Mouse (Mus musculus) cerebellum, adult 11-12 months (tissue): ENCODE measurements at regions not wholly inside any gene's neighbourhood (a gene's known extent, or its start where the extent isn't known, plus 50 kb on each side); places are given as distances from the start of the nearest gene placed in this dataset.

Source experiments
- DNase-seq: peaks from one replicate; pipeline ENCODE4 v3.0.0; 2022

DNA sequence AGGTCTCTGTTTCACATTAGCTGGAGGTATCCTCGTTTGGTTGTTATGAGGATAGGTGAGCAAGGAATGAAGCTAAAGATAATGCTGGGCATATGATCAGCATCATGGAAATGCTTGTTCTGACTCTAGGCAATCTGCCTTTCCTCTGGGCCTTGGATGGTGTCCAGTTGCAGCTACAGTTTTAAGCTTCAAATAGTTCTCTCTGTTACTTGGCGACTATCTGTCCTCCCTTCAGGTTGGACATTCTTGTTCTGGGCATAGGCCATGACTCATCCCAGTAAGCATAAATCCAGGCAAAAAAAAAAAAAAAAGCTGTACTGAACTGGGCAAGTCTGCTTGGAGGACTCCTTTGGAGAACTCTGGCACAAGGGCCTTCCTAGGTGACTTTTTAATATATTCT lies 776.9 kb downstream of the Kcnma1 start:
- no peak for DNase-seq

DNA sequence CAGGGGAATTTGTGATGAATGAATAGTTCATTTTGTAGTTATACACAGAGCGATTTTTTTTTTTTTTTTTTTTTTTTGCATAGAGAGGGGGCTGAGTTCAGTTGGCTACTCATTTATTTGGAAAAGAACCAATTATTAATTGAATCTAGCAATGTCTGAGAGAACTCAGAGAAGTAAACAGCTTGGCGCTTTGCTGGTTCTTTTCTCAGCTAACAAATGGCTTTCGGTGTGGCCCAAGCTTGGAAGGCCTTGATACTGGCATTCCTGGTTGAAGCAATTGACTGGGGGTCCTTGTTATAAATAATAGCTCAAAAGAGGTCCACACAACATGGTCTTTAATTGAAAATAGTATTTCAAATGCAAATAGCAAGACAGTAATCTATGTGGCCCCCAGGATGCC lies 815.6 kb downstream of the Kcnma1 start:
- DNase-seq: no peak

DNA sequence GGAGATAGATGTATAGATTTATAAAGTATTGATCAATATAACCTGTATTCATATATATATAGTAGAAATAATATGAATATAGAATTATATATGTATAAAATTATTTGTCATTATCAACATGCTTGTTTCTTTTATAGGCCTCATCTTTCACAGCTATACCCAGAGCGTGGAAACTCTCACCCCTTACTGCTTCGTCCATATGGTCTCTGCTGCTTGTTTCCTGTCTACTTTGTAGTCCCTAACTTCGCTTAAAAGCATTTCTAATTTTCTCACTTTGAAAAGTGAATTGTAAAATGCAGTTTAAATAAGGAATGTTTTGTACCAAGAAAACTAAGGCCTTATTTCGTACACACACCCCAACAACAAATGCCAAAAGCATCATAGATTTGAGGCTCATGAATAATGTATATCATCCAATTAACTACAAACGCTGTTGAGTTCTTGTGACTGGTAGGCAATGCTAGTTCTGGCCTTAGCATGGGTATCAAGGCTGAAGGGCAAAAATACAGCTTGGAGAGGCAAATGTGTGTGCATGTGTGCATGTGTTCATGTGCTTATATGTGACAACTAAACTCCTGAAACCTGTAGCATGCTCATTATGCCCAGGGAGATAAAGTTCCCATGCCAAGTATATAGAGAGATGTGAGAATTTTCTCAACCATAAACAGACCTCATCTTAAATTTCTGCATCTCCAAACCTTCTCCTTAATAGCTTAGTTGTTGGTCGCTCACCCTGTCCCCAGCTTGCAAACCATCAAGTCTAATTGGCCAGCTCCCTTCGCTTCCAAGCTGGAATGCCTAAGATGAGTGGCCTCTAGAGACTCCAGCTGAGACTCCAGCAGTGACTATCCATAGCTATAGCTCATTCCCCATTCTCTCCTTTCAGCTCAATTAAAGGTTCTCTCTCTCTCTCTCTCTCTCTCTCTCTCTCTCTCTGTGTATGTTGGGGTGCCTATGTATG lies 819.4 kb downstream of the Kcnma1 start:
- DNase-seq: no peak

DNA sequence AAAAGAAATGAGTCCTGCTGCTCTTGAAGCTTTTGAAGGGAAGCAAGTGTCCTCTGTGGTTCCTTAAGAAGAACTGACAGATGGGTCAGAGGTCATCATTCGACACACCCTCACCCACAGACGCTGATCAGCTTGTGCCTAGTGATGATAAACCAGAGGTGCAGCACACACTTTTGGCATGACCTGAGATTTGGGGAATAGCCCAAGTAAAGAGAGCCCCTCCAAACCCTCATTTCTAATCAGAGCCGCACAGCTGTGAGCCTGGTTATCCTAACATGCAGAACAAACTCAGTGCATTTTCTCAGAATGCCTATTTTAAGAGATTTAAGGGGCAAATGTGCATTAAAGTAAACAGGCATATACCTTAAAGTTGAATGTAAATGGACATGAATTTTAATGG lies 821.7 kb downstream of the Kcnma1 start:
- no peak for DNase-seq

DNA sequence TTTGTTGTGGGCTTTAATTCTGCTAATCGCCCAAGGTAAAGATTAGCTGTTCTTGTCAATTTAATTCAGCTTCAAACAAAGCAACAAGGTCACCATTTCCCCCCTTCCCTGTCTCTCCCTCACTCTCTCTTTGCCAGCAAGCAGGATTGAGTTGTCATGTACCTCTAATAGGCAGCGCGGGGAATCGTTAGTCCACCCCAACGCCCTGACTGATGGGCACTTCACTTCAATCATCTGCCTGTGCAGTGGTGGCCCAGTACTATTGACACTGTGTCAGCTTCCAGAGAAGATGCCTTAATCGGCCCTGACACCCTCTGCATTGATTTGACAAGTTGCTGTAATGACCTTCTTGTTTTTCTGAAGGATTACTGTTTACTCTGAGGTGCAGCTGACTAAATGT lies 828.9 kb downstream of the Kcnma1 start:
- no peak for DNase-seq

DNA sequence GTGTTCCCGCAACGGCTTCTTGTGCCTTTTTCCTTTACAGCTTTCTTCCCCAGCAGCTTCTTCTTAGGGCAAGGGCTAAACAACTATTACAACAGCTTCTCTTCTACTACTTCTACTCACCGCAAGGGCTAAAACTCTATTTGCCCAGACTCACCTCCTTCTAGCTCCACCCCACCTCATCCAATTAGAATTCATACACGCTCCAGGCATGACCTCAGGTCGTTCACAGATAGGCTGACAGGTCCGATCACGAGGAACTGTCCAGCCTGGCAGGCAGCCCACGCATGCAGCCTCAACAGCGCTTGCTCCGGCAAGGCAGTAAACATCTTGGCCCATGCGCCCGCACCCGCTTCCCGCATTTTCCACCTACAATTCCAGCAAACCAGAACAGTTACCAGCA lies 844.9 kb downstream of the Kcnma1 start:
- no peak for DNase-seq

DNA sequence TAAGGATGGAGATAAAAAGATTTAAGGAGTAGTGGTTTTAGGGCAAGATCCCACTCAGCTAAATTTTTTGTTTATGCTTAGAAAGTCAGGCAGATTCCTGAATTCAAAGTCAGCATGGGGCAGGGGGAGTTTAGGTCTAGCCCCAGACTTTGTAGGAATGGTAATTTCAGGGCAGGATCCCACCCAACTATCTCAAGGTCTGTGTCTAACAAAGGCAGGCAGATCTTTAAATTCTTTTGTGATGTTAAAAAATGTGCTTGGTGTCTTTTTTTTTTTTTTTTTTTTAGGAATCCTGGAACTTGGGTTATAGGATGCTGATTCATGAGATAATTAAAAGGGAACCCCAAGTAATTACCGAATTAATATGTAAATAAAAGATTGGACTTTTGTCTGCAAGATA lies 853.7 kb downstream of the Kcnma1 start:
- no peak for DNase-seq

DNA sequence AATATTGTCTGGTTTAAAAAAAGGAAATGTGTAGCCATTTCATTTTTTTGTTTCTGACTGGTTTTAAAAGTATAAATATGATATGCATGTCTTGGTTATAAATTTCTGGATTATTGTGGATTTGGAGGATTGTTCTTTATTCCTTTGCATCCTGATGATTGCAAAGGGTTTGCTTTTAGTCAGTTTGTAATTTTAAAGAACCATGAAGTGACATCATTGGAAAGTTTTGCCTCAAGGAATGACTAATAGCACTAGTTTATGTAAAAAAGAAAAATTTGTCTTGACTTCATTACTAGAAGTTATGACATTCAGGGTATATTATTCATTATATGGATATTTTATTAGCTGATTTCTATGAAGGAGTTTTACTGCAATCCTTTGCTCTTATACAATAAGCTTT lies 863.9 kb downstream of the Kcnma1 start:
- no peak for DNase-seq

DNA sequence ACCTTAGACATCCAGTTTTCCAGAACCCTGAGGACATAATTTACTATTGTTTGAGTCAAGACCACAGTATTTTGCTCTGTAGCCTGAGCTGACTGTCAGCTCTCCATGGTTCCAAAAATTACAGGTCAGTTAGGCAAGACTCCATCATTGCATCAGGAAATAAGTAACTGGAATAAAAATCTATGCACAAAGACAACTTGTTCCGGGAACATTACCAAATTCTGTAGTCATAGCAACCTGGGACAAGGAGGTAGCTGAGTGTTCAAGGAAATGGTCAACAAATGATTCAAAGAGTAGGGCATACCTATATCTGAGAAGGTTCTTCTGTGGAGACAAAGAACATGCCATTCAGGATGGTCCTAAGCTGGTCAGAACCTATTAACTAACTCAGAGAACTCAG lies 867.3 kb downstream of the Kcnma1 start:
- no peak for DNase-seq

DNA sequence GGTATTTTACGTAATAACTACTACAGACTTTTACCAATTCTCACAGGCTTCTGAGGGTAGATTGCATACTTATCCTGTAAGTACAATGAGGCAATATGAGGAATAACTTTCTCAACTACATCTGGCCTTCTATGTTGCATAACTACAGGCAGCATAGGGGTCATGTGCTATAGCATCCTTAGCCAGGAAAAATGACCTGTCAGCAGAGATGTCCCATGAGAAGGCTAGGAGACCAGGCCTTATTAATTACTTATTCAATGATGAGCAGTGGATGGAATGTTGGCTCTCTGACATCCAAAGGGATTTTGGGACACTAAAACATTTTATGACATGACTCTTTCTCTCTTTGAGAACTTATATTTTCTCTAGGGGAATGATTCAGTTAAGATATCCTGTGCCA lies 873.9 kb downstream of the Kcnma1 start:
- no peak for DNase-seq

DNA sequence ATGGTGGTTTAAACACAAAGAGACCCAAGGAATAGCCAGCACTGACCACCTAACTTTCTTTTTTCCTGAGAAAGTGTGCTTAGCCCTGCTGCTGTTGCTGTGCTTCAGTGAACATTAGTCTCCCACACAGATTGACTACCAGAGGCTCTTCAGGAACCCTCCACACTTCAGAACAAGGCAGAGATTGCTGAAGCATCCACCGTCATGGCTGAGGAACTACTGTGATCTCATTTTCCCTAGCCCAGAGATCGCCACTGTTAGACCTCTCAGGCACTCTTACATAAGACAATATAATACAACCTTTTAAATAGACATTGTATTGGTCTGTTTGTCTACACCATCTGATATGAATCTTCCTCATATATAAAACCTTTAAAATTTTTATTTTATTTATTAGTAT lies 879.6 kb downstream of the Kcnma1 start:
- no peak for DNase-seq

DNA sequence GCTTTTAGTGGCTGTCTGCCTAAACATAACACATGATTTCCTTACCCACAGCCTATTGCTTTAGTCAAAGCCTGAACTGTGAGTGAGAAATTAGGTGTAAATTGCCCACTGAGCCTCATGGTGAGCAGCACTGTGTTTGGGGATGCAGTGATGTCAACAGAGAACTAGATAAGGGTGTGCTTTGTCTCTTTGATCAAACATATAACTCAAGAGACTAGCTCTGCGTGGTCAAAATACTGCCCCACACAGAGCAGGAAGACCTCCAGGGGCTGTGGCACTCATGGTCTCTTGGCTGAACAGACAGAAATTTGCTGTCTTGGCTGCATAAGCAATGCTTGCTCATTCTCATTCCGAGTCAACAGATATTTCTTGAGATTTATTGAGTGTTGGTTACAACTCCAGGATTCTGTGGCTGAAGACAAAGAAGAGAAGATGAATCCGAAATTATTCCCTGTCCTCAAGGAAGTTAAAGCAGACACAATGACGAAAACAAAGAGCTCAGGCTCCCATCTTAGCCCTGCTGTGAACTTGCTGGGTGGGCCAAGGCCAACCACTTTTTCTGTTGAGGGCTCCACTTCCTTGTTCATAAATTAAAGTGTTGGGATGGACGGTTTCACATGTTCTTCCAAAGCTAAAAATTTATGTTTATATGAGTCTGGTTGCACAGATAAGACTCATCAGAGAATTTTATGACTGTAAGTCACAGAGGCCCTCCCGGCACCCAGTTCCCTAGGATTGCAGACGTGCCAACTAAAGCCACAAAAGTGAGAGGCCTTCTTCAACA lies 882.4 kb downstream of the Kcnma1 start:
- no peak for DNase-seq

DNA sequence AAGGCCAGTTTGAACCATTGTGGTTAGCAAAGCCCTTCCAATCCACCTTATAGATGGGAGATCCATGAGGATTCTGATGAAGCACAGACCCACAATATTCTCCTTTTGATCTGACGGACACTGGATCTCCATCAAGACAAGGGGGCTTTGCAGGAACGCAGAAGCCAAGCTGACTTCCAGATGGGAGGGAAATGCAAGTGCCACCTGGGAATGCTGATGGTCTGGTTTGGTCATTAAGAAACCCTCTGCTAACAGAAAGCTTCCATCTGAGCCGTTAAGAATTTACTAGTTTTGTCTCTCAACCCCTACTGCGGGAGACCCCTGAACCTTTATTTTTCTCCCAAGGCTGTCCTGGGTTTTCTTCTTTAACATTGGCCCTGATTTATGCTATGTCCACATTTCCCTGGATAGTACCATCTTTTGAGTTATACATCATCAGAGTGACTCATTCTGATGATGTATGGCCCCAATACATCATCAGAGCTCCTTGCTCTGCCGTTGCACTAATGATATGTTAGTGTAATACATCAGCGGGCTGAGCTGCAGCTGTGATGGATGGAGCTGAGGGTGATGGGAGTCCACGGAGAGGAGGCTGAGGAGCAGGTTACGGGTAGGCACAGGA lies 898.3 kb downstream of the Kcnma1 start:
- DNase-seq: no peak

DNA sequence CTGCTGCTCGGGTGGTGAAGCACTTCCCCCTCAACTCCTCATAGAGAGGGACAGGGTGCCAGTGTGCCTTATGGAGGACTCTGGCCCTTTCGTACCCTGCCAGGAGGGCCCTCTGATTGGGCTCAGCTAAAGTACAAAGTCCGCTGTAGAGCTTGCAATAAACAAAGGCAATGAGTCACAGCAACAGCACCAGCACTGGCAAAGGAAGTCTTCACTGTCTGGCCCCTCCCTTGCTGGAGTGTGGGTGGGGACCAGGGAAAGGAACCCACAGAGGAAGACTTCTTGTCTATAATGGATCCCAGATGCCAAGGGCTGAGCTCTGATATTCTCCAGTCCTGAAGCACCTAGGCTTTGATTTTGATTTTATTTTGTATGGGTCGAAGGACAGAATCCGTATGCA lies 899.4 kb downstream of the Kcnma1 start:
- no peak for DNase-seq

DNA sequence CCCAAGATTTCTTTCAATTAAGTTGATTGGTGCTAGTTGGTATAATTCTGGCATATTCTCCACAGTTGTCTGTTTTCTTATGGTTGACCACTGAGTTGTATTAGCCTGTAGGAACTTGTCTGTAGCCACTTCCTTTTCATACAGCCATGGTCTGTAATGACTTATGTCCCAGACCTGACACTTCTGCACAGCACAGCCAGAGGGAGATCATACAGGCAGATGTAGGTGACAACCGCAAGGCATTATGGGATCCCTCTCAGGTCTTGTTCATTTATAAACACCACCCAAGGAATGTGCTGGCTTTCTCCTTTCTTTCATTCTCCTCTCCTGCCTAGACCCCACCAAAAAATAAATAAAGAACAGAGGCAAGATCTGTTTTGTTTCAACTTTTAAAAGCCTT lies 899.8 kb downstream of the Kcnma1 start:
- no peak for DNase-seq

DNA sequence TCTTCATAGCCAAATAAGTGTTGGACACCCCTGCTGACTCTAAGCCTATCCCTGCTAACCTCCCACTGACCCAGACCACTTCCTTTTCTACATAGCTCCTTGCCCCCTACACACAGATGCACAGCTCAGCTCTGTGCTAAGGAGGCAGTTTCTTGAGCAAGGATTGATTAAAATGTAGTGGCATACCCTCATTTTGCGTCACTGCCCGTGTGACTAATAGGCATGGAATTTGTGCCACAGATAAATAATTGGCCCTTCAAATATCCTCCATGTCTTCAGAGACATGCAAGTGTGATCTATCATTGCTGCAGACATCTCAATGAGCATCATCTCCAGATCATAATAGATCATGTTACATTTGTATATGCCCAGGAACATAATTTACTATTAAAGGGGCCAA lies 901.9 kb downstream of the Kcnma1 start:
- DNase-seq: no peak

DNA sequence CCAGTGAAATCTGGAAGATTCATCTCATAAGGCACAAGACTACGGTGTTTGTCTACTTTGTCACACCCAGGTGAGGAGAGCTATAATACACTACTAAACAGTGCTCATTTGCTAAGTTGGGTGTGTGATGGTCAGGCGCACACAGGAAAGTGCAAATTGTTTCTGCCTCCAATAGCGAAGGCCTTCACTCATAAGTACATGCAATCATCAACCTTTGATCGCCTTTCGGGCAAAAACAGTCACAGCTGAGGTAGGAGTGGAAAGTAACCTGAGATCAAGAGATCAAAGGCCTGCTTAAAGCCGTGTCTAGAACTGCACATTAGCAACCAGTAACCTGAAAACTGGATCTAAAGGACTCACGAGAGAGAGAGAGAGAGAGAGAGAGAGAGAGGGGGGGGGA lies 905.7 kb downstream of the Kcnma1 start:
- DNase-seq: no peak

DNA sequence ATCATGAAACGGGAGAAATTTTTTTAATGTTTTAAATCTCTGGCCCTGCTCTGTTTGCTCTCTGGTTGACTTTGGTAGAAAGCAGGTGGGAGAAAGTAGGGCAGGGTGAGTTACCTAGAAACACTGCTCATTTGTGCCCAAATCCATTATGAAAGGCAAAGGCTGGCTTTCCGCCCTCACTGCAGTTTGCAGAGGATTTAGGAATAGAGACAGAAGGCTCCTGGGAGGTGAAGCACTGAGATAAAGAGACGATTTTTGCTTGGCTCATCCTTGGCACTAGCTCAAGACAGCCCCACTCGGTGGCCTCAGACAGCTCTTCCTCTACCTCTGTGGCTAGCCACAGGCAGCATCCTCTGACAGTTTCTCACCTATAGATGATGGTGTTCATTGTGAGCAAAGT lies 906.8 kb downstream of the Kcnma1 start:
- DNase-seq: peak; percentile 54
